Mouse (Mus musculus): ENCODE measurements around the gene Thap8. TPM values are rescaled to one million over a fixed set of nuclear protein-coding genes. Genes with fewer than 3 reads are reported as not detected.

Gene Thap8
- polyA plus RNA-seq, 1 experiment from 2014 or later: 0.22 TPM

GRCm38 (mm10) chr7:30278911-30279310, 983 bp upstream of the Thap8 start:
- WGBS: 54% methylated on average over 2 of the region's 2 CpGs
- Histone ChIP-seq H3K4me2 (ENCODE audit: low read depth, low read length) (peak overlapping the region; percentile 95), H3K4me1 (ENCODE audit: control insufficient read depth, insufficient read depth, low read length) (0 out of 2 replicates have a peak, but pooled peaks cover 4% of the 10 kb centered on the region), H3K36me3 (ENCODE audit: control insufficient read depth, insufficient read depth, low read length) (no peaks in the 10 kb centered on the region), H3K27me3 (replicated peaks; ENCODE audit: control insufficient read depth, insufficient read depth, low read length) (no peaks in the 10 kb centered on the region), H3K9me3 (ENCODE audit: control insufficient read depth, low read length) (no peaks in the 10 kb centered on the region), H3K27ac (replicated peaks; ENCODE audit: low read depth, low read length) (no peak overlapping the region), H3K9ac (ENCODE audit: low read depth, low read length) (no peak overlapping the region), H3K4me3 (ENCODE audit: low read depth, low read length) (no peak overlapping the region)
- ATAC-seq (ENCODE audit: low read depth) (no peak), DNase-seq (ENCODE audit: low spot score) (no peak)

GRCm38 (mm10) chr7:30279536-30279935, 358 bp upstream of the Thap8 start:
- 0 out of 2 replicates have a peak, but pooled peaks cover 4% of the 10 kb centered on the region for H3K4me1 ChIP-seq (ENCODE audit: control insufficient read depth, insufficient read depth, low read length)
- 0% methylated on average over 6 of the region's 6 CpGs for WGBS
- H3K4me2 ChIP-seq (ENCODE audit: low read depth, low read length): peak overlapping the region; percentile 95
- no peaks in the 10 kb centered on the region for H3K36me3 ChIP-seq (ENCODE audit: control insufficient read depth, insufficient read depth, low read length)
- DNase-seq (ENCODE audit: low spot score) (peak; percentile 19), ATAC-seq (ENCODE audit: low read depth) (no peak)
- H3K4me3 ChIP-seq (ENCODE audit: low read depth, low read length): peak overlapping the region; percentile 75
- no peaks in the 10 kb centered on the region for H3K9me3 ChIP-seq (ENCODE audit: control insufficient read depth, low read length)
- H3K9ac ChIP-seq (ENCODE audit: low read depth, low read length): peak overlapping the region; percentile 60; the same call in 1 of the 2 replicates
- no peaks in the 10 kb centered on the region for H3K27me3 ChIP-seq (replicated peaks; ENCODE audit: control insufficient read depth, insufficient read depth, low read length)
- H3K27ac ChIP-seq (replicated peaks; ENCODE audit: low read depth, low read length): no peak overlapping the region; the same call in 1 of the 2 replicates

GRCm38 (mm10) chr7:30280670-30281138, 810 bp downstream of the Thap8 start:
- under 1% methylated on average over 19 of the region's 20 CpGs for WGBS
- H3K9ac ChIP-seq (ENCODE audit: low read depth, low read length): peak overlapping the region; percentile 66
- peak; percentile 85 for ATAC-seq (ENCODE audit: low read depth)

GRCm38 (mm10) chr7:30281522-30281921, 1.6 kb downstream of the Thap8 start:
- H3K9ac ChIP-seq (ENCODE audit: low read depth, low read length): no peak overlapping the region
- no peak for DNase-seq (ENCODE audit: low spot score)
- no peak overlapping the region for H3K27ac ChIP-seq (replicated peaks; ENCODE audit: low read depth, low read length)
- 0 out of 2 replicates have a peak, but pooled peaks cover 4% of the 10 kb centered on the region for H3K4me1 ChIP-seq (ENCODE audit: control insufficient read depth, insufficient read depth, low read length)
- WGBS: 75% methylated on average over 4 of the region's 4 CpGs
- H3K4me2 ChIP-seq (ENCODE audit: low read depth, low read length): peak overlapping the region; percentile 95; the same call in 1 of the 2 replicates
- H3K27me3 ChIP-seq (replicated peaks; ENCODE audit: control insufficient read depth, insufficient read depth, low read length): no peaks in the 10 kb centered on the region
- peak overlapping the region; percentile 75; the same call in 1 of the 2 replicates for H3K4me3 ChIP-seq (ENCODE audit: low read depth, low read length)
- ATAC-seq (ENCODE audit: low read depth): no peak
- H3K36me3 ChIP-seq (ENCODE audit: control insufficient read depth, insufficient read depth, low read length): no peaks in the 10 kb centered on the region
- no peaks in the 10 kb centered on the region for H3K9me3 ChIP-seq (ENCODE audit: control insufficient read depth, low read length)

More at GRCm38 (mm10) chr7:30280670-30281138, 810 bp downstream of the Thap8 start:
- no peaks in the 10 kb centered on the region for H3K9me3 ChIP-seq (ENCODE audit: control insufficient read depth, low read length)
- H3K36me3 ChIP-seq (ENCODE audit: control insufficient read depth, insufficient read depth, low read length): no peaks in the 10 kb centered on the region
- no peaks in the 10 kb centered on the region for H3K27me3 ChIP-seq (replicated peaks; ENCODE audit: control insufficient read depth, insufficient read depth, low read length)
- peak overlapping the region; percentile 75 for H3K4me3 ChIP-seq (ENCODE audit: low read depth, low read length)
- H3K4me2 ChIP-seq (ENCODE audit: low read depth, low read length): peak overlapping the region; percentile 95
- 0 out of 2 replicates have a peak, but pooled peaks cover 4% of the 10 kb centered on the region for H3K4me1 ChIP-seq (ENCODE audit: control insufficient read depth, insufficient read depth, low read length)
- DNase-seq (ENCODE audit: low spot score): peak; percentile 96
- peak overlapping the region; percentile 95 for H3K27ac ChIP-seq (replicated peaks; ENCODE audit: low read depth, low read length)

- no peaks in the 10 kb centered on the region for H3K9me3 ChIP-seq (ENCODE audit: control insufficient read depth, low read length)
- no peak overlapping the region for H3K4me3 ChIP-seq (ENCODE audit: low read depth, low read length)
- ATAC-seq (ENCODE audit: low read depth) (no peak), DNase-seq (ENCODE audit: low spot score) (no peak)
- H3K27me3 ChIP-seq (replicated peaks; ENCODE audit: control insufficient read depth, insufficient read depth, low read length): no peaks in the 10 kb centered on the region
- 81% methylated on average over 7 of the region's 7 CpGs for WGBS
- 0 out of 2 replicates have a peak, but pooled peaks cover 4% of the 10 kb centered on the region for H3K4me1 ChIP-seq (ENCODE audit: control insufficient read depth, insufficient read depth, low read length)
- no peak overlapping the region for H3K9ac ChIP-seq (ENCODE audit: low read depth, low read length)
- H3K4me2 ChIP-seq (ENCODE audit: low read depth, low read length): no peak overlapping the region
- no peaks in the 10 kb centered on the region for H3K36me3 ChIP-seq (ENCODE audit: control insufficient read depth, insufficient read depth, low read length)
- H3K27ac ChIP-seq (replicated peaks; ENCODE audit: low read depth, low read length): no peak overlapping the region
Measured at GRCm38 (mm10) chr7:30282740-30283139, 2.8 kb downstream of the Thap8 start.

- no peak overlapping the region for H3K9ac ChIP-seq (ENCODE audit: low read depth, low read length)
- peak; percentile 12 for DNase-seq (ENCODE audit: low spot score)
- H3K27me3 ChIP-seq (replicated peaks; ENCODE audit: control insufficient read depth, insufficient read depth, low read length): no peaks in the 10 kb centered on the region
- H3K4me3 ChIP-seq (ENCODE audit: low read depth, low read length): no peak overlapping the region
- no peak for ATAC-seq (ENCODE audit: low read depth)
- H3K4me2 ChIP-seq (ENCODE audit: low read depth, low read length): no peak overlapping the region
- 54% methylated on average over 8 of the region's 8 CpGs for WGBS
- no peaks in the 10 kb centered on the region for H3K36me3 ChIP-seq (ENCODE audit: control insufficient read depth, insufficient read depth, low read length)
- H3K27ac ChIP-seq (replicated peaks; ENCODE audit: low read depth, low read length): no peak overlapping the region
- H3K9me3 ChIP-seq (ENCODE audit: control insufficient read depth, low read length): no peaks in the 10 kb centered on the region
- H3K4me1 ChIP-seq (ENCODE audit: control insufficient read depth, insufficient read depth, low read length): peaks cover 5% of the 10 kb centered on the region; the same call in 1 of the 2 replicates
Measured at GRCm38 (mm10) chr7:30286701-30287410, 7.0 kb downstream of the Thap8 start.

- DNase-seq (ENCODE audit: low spot score) (no peak), ATAC-seq (ENCODE audit: low read depth) (no peak)
- H3K4me1 ChIP-seq (ENCODE audit: control insufficient read depth, insufficient read depth, low read length): peaks cover 5% of the 10 kb centered on the region
- no peak overlapping the region for H3K4me3 ChIP-seq (ENCODE audit: low read depth, low read length)
- H3K27me3 ChIP-seq (replicated peaks; ENCODE audit: control insufficient read depth, insufficient read depth, low read length): no peaks in the 10 kb centered on the region
- no peaks in the 10 kb centered on the region for H3K36me3 ChIP-seq (ENCODE audit: control insufficient read depth, insufficient read depth, low read length)
- WGBS: 62% methylated on average over 6 of the region's 6 CpGs
- H3K9ac ChIP-seq (ENCODE audit: low read depth, low read length): no peak overlapping the region
- H3K4me2 ChIP-seq (ENCODE audit: low read depth, low read length): no peak overlapping the region
- H3K9me3 ChIP-seq (ENCODE audit: control insufficient read depth, low read length): no peaks in the 10 kb centered on the region
- no peak overlapping the region for H3K27ac ChIP-seq (replicated peaks; ENCODE audit: low read depth, low read length)
Measured at GRCm38 (mm10) chr7:30288046-30288445, 8.2 kb downstream of the Thap8 start.

- Histone ChIP-seq H3K4me3 (ENCODE audit: low read depth, low read length) (no peak overlapping the region), H3K27ac (replicated peaks; ENCODE audit: low read depth, low read length) (0 out of 2 replicates have a peak overlapping the region, but pooled peaks have one; percentile 24), H3K27me3 (replicated peaks; ENCODE audit: control insufficient read depth, insufficient read depth, low read length) (no peaks in the 10 kb centered on the region), H3K4me2 (ENCODE audit: low read depth, low read length) (no peak overlapping the region), H3K4me1 (ENCODE audit: control insufficient read depth, insufficient read depth, low read length) (peaks cover 5% of the 10 kb centered on the region), H3K36me3 (ENCODE audit: control insufficient read depth, insufficient read depth, low read length) (peaks cover 8% of the 10 kb centered on the region), H3K9me3 (ENCODE audit: control insufficient read depth, low read length) (no peaks in the 10 kb centered on the region), H3K9ac (ENCODE audit: low read depth, low read length) (no peak overlapping the region)
- 58% methylated on average over 7 of the region's 7 CpGs for WGBS
- ATAC-seq (ENCODE audit: low read depth) (no peak), DNase-seq (ENCODE audit: low spot score) (no peak)
Measured at GRCm38 (mm10) chr7:30289071-30289713, 9.3 kb downstream of the Thap8 start.

All from embryonic facial prominence, embryonic 14.5 days (tissue).